Mouse (Mus musculus) kidney, adult 2 months (tissue): Measurements from ENCODE around the gene Pnmal2. TPM values are rescaled to one million over a fixed set of nuclear protein-coding genes. Genes with fewer than 3 reads are reported as not detected.

Experiments used
- DNase-seq: peaks from one replicate; pipeline ENCODE4 v3.0.0; 2021
- H3K27ac ChIP-seq: fragments of 200-500 bp; 2 replicates; pipeline ENCODE4 v1.5.1; 2012; ENCODE audit warnings: low read depth, low read length, control low read depth, inconsistent platforms; ENCODE audit not compliant: insufficient read depth
- H3K27me3 ChIP-seq: fragments of 200-500 bp; replicated peaks from 2 replicates; pipeline ENCODE4 v1.6.1; 2012; ENCODE audit warnings: mild to moderate bottlenecking, moderate library complexity, low read length, inconsistent platforms; ENCODE audit not compliant: control insufficient read depth, insufficient read depth
- H3K36me3 ChIP-seq: fragments of 200-500 bp; 2 replicates; pipeline ENCODE4 v1.6.1; 2012; ENCODE audit warnings: mild to moderate bottlenecking, moderate library complexity, low read length, inconsistent platforms; ENCODE audit not compliant: control insufficient read depth, insufficient read depth
- H3K4me1 ChIP-seq: fragments of 200-500 bp; 2 replicates; pipeline ENCODE4 v1.6.1; 2011; ENCODE audit warnings: low read length; ENCODE audit not compliant: control insufficient read depth, insufficient read depth
- H3K4me3 ChIP-seq: fragments of 200-500 bp; 2 replicates; pipeline ENCODE4 v1.5.1; 2011; ENCODE audit warnings: mild to moderate bottlenecking, low read depth, low read length, control low read depth; ENCODE audit not compliant: insufficient read depth
- CTCF ChIP-seq: fragments of 200-500 bp; conservative IDR thresholded peaks from 2 replicates; pipeline ENCODE4 v1.5.1; 2011; ENCODE audit warnings: low read depth, mild to moderate bottlenecking, control low read depth, low read length, moderate library complexity, mixed read lengths; ENCODE audit not compliant: insufficient read depth, insufficient read length
- POLR2A ChIP-seq: fragments of 200-500 bp; IDR thresholded peaks from one replicate; pipeline ENCODE4 v1.6.1; 2011; ENCODE audit warnings: low read depth, low read length, control low read depth
- WGBS: fragments of 180-500 bp; shearing (Covaris S2); methylation state at CpG from one replicate; pipeline ENCODE4 v1.1.7; 2018; 5-methylcytosine and 5-hydroxymethylcytosine counted together
- polyA plus RNA-seq: library from polyadenylated mRNA; depleted of rRNA; stranded (reverse); fragments of >200 nt; gene quantifications from 2 replicates; pipeline ENCODE4 v1.2.3, GENCODE M21; 2012

The Pnmal2 gene
- polyA plus RNA-seq, 1 experiment: 4.0 TPM

GRCm38 (mm10) chr7:16923283-16924036, 21.0 kb upstream of the Pnmal2 start:
- peak overlapping the region; percentile 85 for H3K4me3 ChIP-seq
- 1% methylated on average over 57 of the region's 57 CpGs for WGBS

GRCm38 (mm10) chr7:16924037-16924834, 20.2 kb upstream of the Pnmal2 start, which contains the start of gene Calm3:
TSS of gene Calm3 (minus strand) at chr7:16924114.
- 2% methylated on average over 64 of the region's 64 CpGs for WGBS

More at GRCm38 (mm10) chr7:16923283-16924036, 21.0 kb upstream of the Pnmal2 start:
- H3K27me3 ChIP-seq: no peaks in the 10 kb centered on the region
- peak overlapping the region; percentile 76 for H3K27ac ChIP-seq
- peaks cover 14% of the 10 kb centered on the region for H3K4me1 ChIP-seq
- no peaks in the 10 kb centered on the region for H3K36me3 ChIP-seq
- peak; percentile 8 for TF ChIP-seq POLR2A
- no peak for TF ChIP-seq CTCF
- no peak for DNase-seq

DNA sequence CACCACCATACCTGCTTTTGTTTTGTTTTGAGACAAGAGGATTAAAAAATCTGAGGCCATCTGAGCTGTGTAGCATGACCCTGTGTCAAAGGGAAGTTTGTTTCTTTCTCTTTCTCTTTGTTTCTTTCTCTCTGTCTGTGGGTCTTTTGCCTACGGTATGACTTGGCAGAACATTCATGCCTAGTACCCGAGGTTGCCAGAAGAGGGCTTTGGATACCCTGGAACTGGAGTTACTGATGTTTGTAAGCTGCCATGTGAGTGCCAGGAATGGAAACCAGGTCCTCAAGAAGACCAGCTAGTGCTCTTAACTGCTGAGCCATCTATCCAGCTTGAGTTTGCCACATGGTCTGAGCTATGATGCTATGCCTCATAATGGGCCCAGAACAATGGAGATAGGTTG, 16.1 kb upstream of the Pnmal2 start:
- no peaks in the 10 kb centered on the region for H3K27me3 ChIP-seq
- TF ChIP-seq CTCF (no peak), POLR2A (no peak)
- no peaks in the 10 kb centered on the region for H3K4me1 ChIP-seq
- no peak overlapping the region for H3K4me3 ChIP-seq
- no peak overlapping the region for H3K27ac ChIP-seq
- H3K36me3 ChIP-seq: no peaks in the 10 kb centered on the region
- DNase-seq: no peak
- 37% methylated on average over 2 of the region's 2 CpGs for WGBS

More at GRCm38 (mm10) chr7:16924037-16924834, 20.2 kb upstream of the Pnmal2 start, which contains the start of gene Calm3:
- no peaks in the 10 kb centered on the region for H3K36me3 ChIP-seq
- peak; percentile 100 for DNase-seq
- H3K4me3 ChIP-seq: peak within 1 kb of the TSS; percentile 85
- H3K4me1 ChIP-seq: peaks cover 14% of the 10 kb centered on the region
- TF ChIP-seq POLR2A: peak; percentile 22
- 0 out of 2 replicates have a peak, but pooled peaks have one; percentile 1 for TF ChIP-seq CTCF
- H3K27me3 ChIP-seq: no peaks in the 10 kb centered on the region
- peak within 1 kb of the TSS; percentile 100 for H3K27ac ChIP-seq

DNA sequence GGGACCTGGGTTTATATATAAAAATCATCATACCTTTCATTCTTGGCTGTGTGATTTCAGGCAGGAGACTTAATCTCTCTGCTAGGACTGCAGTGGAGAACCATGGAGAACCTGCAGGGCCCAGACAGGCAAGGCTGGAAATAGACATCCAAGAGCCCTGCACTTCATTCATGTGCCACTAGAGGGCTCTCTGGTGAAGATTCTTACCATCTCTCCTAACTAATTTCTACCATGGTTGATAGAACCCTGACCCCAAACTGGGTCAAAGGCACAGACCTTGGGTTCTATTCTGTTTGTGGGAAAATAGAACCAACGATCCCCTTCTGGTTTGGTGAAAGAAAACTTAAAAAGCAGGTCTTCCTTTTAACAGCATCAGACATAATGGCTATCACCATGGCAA, 13.6 kb upstream of the Pnmal2 start:
- WGBS: 0% methylated on average over 1 of the region's 1 CpGs
- Histone ChIP-seq H3K27me3 (no peaks in the 10 kb centered on the region), H3K36me3 (no peaks in the 10 kb centered on the region), H3K27ac (no peak overlapping the region), H3K4me1 (no peaks in the 10 kb centered on the region), H3K4me3 (no peak overlapping the region)
- peak; percentile 57 for TF ChIP-seq CTCF
- TF ChIP-seq POLR2A: no peak
- DNase-seq: peak; percentile 78

DNA sequence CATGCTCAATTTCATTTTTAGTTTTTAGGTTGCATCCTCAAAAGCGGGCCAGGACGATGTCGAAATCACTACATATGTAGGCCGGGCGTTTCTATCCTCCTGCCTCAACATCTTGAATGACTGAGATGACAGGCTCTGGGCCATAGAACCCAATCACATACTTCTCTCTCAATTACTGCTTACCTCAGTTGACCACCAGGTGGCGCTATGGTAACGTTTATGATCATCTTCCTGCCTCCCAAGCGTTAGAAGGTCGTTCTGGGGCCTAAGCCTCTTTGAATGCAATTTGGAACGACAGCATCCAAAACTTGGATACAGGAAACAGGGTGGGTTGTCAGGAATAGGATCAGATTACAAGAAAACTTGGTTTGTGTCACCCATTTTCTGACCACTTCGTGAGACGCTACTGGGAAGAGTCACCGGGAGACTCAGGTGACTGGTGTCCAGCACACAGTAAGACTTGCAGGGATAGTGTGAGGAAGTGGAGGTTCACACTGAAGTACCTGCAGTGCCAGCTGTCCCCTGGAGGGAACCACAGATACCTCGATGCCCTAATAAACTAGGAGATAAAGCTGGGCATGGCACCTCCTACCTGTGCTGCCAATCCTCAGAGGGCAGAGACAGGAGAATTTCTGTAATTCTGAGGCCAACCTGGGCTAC, 12.4 kb upstream of the Pnmal2 start:
- Histone ChIP-seq H3K36me3 (no peaks in the 10 kb centered on the region), H3K4me1 (no peaks in the 10 kb centered on the region), H3K4me3 (no peak overlapping the region), H3K27ac (no peak overlapping the region), H3K27me3 (no peaks in the 10 kb centered on the region)
- TF ChIP-seq CTCF: peak; percentile 81
- no peak for TF ChIP-seq POLR2A
- DNase-seq: peak; percentile 86
- 19% methylated on average over 14 of the region's 14 CpGs for WGBS

DNA sequence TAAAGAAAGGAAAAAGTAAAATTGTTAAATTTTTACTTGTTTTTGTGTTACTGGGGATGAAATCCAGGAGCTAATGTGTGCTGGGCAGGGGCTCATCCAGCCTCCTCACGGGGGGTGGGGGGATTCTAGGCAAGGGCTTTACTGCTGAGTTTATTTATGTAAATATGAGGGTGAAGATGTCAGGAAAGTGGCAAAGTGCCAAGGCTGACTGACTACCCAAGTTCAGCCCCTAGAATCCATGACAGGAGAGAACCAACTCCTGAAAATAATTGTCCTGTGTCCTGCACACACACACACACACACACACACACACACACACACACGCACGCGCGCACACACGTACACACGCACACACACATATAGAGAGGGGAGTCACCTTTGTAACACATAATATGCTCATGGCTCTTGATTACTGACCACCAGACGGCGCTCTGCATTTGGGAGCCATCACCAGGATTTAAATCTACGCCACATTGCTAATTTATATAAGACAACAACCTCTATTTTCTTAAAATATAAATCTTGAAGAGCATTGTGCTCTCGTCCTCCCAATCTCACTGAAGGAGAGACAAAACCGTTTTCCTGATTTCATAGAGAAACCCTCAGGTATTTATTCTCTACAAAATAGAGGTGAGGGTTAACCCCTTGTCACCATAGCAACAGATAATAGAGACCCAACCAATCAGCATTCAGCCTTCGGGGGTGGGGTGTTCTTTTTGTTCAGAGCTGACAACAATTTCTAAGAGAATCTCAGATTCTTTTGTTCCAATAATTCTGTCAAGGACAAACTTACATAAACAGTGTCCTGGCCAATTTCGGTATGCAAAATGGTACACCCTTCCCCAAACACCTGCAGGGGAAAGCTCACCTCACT, 11.5 kb upstream of the Pnmal2 start:
- peak; percentile 64 for DNase-seq

More for the DNA sequence above, 11.5 kb upstream of the Pnmal2 start:
- Histone ChIP-seq H3K4me3 (no peak overlapping the region), H3K27me3 (no peaks in the 10 kb centered on the region), H3K36me3 (no peaks in the 10 kb centered on the region), H3K4me1 (no peaks in the 10 kb centered on the region), H3K27ac (no peak overlapping the region)
- TF ChIP-seq CTCF (peak; percentile 51), POLR2A (no peak)
- 40% methylated on average over 14 of the region's 14 CpGs for WGBS
